Mouse (Mus musculus) spleen, postnatal 4 days (tissue): ENCODE data around the gene Retn.

ENCODE experiments used
- DNase-seq, 2 experiments: peaks; one replicate each; pipeline ENCODE4 v3.0.0; 2022; ENCODE audit warnings: low spot score in 2 of 2

Retn gene

DNA sequence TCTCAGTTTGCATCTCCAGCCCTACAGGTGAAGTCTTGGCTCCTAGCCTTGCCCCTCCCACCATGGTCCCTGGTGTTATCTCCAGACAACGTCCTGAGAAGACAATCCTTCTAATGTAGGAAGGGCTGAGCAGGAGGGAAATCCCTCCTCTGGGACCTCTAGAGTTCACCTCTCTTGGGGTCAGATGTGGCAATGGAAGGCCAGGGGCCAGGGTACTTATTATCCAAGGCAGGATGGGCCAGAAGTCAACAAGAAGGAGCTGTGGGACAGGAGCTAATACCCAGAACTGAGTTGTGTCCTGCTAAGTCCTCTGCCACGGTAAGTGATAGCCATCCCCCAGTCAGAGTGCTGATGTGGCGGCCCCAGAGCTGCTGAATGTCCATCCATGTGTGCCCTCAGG, at the start of gene Retn:
Gene Retn, plus strand, starts transcription at position 245 of the 400 bp plus-strand sequence.
- DNase-seq, result no peak

DNA sequence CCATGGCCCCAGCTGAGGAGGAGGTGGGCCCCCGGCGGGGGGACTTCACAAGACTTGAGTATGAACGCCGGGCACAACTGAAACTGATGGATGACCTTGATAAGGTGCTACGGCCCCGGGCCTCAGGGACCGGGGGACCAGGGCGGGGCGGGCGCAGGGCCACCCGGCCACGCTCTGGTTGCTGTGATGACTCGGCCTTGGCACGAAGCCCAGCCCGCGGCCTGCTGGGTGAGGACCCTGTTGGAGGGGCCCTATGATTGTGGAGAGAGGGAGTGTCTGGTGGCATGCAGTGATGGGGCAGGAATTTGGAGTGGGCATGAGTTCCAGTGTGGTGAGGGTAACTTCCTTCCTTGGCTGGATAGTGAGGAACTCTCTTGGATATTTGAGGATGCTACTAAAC, 49.0 kb upstream of the Retn start:
- peak in 1 of 2 experiments; percentile 64 for DNase-seq

DNA sequence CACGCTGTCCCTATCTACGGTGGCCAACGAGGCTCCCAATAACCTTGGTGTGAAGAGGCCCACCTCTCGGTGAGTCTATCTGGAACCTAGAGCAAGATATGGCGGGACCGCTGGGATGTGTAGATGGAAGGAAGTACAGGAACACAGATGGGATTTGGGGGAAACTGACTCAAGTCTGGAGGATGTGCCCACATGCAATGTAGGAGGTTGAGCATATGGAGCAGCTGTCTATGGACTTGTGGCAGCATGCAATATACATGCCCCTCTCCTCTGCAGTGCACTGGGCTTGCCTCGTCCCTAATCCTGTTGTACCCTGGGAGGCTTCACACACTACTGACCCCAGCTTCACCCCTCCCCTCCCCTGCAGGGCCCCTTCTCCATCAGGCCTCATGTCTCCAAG, 47.7 kb upstream of the Retn start:
- peak in 1 of 2 experiments; percentile 56 for DNase-seq

DNA sequence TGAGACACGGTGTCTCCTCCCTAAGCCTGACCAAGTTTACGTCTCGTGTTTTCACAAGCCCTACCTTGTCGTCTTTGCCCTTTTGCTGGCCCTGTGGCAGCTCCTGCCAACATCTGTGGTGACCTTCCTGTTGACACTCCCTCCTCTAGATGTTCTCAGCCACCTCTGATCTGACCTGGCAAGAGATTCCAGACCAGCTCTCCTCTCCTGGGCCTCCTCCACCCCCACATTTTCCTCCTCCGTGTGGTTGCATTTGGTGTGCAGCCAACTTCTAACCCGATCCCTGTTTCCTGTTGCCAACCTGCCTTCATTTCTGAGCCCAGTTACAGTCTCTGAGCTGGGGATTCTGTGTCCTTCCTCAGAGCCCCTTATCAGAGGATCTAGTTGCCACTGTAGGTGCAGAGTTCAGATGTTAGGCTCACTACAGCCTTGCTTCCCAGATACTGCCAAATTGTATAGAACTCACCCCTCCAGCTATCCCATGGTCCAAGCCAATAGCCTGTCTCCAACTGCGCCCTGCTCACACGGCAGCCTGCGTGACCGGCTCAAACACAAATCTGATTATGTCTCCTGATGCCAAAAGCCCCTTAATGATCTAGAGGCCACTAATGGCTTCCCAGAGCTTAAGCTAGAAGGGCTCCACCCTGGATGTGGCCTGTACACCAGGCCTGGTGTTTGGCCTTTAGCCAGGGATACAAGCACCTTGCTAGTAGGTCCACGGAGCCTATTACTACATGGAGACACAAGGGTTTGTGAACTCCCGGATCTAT, 46.3 kb upstream of the Retn start:
- no peak for DNase-seq

DNA sequence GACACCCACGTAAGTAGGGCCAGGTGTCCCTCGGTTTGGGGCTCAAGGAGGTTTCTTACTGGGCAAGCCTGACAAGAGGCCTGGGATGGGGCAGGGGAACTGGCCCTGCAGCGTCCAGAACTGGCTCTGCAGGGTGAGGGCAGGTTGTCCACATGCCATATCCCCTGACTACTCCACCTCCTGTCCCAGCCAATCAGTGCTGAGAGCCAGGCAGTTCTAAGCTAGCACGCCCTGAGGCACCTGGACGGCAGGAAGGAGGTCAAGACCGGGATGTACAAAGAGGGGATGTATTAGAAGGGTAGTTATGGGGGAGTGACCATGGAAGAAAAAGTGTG, 45.8 kb upstream of the Retn start:
- DNase-seq, result no peak

DNA sequence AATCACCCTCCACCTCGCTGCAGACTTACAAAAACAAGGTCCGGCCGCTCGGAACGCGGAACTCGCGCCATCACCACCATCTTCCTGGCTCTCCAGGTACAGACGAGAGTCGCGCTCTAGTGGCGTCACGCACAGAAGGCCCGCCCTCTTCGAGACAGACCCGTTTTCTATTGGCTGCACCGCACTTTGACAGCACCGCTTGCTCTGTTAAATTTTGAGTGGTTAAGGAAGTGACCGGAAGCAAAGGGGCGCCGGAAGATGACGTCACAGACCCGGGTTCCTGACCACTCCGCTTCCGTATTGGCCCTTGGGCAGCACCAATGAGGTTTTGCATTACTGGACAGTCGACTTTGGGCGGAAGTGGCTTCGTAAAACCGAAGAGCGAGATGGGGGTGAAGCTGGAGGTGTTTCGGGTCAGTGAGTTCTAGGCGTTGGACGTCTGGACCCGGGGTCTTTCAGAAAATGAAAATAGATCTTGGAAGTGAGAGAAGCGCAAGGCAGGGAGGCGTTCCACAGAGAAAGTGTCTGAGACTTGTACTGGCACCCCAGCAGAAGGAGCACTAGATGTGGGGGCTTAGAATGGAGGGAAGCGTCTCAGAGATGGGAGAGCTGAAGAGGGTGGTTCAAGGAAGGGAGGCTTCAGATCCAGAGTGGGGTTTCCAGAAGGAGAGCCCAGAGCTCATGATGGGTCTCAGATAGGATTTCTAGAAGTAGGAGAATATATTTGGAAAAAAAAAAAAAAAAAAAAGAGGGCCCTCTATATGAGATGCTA, 34.2 kb upstream of the Retn start, which contains the start of the genes Xab2 and Pet100:
Gene Xab2, minus strand, starts transcription at position 118 of the 772 bp plus-strand sequence.
Gene Pet100, plus strand, starts transcription at position 350 of the 772 bp plus-strand sequence.
- peak; percentile 97 to 98 for DNase-seq

DNA sequence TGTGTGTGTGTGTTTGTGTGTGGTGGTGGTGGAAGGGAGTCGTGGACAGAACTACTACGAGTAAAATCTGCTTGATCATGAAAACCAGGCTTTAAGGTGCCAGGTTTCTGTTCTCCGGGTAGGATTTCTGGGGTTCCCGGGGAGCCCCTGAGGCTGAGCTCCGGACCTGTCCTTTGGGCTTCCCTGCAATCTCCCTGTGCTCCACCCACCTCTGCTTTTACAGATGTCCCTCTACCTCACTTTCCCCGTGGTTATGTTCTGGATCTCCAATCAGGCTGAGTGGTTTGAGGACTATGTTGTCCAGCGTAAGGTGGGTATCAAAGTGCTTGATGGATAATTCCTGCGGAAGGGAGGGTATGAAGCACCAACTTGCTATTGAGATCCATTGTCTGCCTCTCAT, 33.5 kb upstream of the Retn start:
- DNase-seq, result no peak

DNA sequence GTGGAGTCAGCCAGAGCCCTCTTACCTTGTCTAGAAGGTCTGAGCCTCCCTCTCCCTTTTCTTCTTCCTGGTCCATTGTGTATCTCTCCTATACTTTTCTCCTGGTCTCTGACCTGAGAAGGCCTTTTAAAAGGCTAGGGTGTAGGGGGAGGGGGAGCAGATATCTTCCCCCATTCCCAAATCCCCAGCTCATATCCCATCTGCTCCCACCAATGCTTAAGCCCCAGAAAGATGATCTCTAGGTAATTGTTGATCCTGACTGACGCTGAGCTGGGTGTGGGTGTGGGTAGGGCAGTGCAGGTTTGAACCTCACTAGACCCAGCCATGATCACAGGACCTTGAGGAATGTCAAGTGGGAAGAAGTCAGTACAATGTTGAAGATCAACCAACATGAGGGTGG, 30.1 kb upstream of the Retn start, which contains the start of gene Pcp2:
Gene Pcp2, minus strand, starts transcription at position 101 of the 400 bp plus-strand sequence.
- DNase-seq, result no peak

DNA sequence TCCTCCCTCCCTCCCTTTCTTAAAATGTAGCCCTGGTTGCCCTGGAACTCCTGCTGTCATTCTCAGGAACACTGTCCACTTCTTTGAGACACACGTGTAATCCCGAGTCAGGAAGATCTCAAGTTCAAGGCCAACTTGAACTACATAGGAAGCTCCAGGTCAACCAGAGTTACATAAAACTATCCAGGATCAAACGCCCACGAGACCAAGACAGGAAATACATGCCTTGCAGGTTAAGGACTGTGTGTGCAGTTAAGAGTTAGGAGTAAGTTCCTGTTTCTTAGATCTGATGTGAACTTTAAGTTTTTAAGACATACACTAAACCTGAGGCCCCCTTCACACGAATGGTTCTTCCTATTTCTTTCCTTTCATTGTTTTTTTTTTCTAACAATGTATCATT, 28.6 kb upstream of the Retn start:
- no peak for DNase-seq

DNA sequence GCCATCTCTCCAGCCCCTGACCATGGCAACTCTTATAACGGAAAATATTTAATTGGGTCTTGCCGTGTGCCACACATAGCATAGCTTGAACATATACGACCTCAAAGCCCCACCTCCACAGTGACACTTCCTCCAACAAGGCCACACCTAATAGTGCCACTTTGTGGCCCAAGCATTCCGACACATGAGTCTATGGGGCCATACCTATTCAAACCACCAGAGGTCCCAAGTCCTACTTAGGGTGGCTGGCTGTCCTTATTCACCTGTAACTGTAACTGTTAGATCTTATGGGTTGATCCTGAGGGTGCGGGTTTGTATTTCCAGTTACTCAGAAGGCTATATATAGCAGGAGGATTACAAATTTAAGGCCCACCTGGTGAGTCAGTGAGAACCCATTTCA, 27.6 kb upstream of the Retn start:
- DNase-seq, result peak in 1 of 2 experiments; percentile 38

DNA sequence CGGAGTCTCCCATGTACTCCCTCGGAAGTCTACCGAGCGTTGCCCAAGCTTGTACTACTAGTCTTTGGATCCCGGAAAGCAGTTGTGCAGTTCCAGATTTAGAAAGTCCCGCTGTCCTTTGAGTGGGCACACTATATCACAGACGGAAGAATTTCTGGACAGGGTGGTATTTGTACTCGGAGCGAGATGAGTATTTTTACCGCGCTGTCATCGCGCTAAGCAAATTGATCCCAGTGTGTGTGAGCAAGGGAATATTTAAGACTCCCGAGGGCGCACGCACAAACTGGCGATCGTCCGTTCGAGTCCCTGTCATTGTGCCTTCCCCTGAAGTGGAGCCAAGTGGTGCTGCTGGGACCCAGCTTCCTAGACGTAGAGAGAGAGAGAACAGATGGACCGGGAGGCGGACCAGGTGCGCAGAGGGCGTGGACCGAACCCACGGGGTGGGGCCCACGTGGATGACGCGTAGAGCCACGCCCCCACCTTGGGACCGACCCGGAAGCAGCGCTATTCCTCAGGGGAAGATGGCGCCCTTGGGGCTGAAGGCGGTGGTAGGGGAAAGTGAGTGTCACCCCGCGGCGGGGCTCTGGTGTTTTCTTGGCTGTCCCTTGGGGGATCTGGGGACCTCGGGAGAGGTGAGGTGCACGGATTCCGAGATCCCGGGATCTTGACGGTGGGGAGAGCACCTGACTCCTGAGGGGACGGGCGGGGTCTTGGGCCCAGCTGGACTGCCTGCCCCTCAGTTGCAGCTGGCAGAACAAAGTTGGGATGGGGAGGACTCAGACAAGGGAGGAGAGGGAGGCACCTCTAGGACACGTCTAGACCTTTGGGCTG, 24.7 kb upstream of the Retn start, which contains the start of gene Stxbp2:
Gene Stxbp2, plus strand, starts transcription at position 309 of the 831 bp plus-strand sequence.
- peak; percentile 84 to 92 for DNase-seq

DNA sequence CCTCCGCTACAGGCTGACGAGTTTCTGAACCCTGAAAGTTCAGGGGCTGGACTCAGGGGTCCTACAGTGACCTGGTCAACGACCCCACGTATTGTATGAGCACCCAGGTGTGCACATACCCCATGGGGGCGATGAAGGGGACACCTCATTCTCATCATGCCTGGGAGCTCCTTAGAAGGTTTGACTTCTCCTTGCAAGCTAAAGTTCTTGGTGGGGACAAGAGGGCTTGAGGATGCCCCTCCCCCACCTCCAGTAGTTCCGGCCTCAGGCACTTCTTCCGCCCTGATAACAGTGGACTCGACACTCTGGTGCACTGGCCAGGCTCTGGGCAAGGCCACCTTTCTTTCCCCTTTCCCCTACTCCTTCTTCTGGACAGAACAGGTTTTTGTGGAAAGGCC, 24.1 kb upstream of the Retn start:
- no peak for DNase-seq

DNA sequence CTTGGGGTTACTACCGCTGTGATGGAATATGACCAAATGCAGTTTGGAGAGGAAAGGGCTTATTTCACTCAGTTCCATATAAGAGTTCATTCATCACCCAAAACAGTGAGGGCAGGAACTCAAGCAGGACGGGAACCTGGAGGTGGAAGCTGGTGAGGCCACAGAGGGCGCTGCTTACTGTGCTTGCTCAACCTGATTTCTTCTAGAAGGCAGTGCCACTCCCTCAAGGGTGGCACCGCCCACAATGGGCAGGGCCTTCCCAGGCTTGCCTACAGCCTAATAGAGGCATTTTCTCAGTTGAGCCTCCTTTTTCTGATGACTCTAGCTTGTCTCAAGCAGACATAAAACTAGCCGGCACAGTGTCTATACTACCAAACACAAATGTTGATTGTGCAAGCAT, 9.8 kb upstream of the Retn start:
- peak; percentile 73 to 78 for DNase-seq

DNA sequence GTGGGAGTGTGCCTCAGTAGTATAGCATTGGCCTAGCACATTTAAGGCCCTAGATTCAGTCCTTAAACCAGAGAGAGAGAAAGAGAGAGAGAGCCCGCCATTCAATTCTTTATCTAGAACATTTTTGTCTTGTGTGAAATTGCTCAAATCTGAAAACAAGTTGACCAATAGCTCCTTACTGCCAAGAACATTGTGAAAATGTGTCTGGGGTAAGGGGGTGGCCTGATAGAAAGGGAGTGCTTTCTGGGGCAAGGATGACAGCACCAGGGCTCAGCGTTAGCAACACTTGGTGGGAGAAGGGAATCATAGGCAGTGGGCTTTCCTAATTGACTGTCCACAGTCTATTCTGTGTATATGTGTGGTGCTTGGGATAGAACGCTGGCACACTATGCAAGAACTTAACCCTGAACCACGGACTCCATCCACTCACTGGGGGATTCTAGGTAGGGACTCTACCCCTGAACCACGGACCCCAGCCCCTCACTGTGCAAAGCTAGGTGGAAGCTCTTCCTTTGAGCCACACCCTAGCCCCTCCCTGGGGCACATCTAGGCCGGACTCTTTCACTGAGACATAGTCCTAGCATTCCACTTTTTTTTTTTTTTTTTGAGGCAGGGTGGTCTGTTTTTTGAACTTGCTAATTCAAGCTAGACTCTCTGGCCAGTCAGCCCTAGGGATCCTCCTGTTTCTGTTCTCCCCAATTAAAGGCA, 8.6 kb upstream of the Retn start:
- DNase-seq, result no peak

DNA sequence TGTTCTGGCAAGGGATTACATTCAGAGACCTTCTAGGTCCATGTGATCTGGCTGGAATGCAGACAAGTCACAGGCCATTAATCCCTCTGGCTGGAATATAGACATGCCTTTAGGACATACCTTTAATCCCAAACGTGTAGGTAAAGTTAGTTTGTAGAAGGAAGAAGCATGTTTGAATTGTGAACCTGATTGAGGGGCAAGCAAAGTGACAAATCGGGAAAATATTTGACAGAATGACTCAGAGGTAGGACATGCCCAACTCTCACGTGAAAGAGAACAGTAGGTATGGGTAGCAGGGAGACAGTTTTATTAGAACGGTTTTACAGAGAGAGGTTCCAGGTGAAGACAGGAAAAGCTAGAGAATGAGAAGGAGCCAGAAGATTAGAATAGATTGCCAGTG, 8.0 kb upstream of the Retn start:
- DNase-seq, result no peak

DNA sequence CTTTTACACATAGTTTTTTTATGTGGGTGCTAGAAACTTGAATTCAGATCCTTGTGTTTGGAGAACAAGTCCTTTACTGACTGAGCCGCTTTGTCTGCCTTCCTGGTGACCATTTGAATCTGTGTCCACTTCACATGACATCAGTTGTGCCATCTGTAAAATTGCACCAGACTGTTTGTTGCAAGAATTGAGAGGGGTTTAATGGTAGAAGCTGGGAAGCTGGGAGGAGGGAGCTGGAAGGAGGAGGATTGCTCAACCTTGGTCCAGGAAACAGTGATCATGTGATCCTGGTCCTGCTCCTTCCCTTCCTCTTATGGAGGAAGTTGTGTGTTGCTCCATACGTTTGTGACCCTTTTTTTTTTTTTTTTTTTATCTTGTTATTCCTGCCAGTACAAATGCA, 7.3 kb upstream of the Retn start:
- no peak for DNase-seq

DNA sequence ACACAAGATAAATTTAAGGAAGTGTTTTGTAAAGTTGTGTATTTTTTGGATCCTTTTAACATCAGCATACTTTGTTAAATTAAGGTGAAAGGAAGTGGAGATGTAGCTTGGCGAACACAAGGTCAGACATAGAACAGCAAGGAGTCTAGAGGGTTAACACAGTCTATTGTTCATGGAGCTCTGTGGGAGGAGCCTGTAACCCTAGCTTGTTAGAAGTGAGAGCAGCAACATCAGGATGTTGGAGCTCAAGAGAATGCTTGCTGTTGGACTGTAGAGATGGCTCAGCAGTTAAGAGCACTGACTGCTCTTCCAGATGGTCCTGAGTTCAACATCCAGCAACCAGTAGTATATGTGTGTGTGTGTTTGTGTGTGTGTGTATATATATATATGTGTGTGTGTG, 6.6 kb upstream of the Retn start:
- no peak for DNase-seq

DNA sequence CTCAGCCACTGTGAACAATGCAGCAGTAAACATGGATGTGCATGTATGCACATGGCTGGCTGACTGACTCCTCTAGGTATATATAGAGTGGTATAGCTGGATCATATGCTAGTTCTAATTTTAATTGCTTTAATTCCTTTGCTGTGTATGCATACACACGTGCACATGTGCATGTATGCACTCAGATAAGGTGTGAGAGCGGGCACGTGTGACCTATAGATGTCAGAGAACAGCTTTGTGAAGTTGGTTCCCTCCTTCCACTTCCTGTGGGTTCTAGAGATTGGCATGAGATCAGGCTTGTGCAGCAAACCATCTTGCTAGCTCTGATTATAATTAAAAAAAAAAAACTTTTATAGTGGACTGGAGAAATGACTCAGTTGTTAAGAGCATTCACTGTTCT, 2.7 kb upstream of the Retn start:
- no peak for DNase-seq

DNA sequence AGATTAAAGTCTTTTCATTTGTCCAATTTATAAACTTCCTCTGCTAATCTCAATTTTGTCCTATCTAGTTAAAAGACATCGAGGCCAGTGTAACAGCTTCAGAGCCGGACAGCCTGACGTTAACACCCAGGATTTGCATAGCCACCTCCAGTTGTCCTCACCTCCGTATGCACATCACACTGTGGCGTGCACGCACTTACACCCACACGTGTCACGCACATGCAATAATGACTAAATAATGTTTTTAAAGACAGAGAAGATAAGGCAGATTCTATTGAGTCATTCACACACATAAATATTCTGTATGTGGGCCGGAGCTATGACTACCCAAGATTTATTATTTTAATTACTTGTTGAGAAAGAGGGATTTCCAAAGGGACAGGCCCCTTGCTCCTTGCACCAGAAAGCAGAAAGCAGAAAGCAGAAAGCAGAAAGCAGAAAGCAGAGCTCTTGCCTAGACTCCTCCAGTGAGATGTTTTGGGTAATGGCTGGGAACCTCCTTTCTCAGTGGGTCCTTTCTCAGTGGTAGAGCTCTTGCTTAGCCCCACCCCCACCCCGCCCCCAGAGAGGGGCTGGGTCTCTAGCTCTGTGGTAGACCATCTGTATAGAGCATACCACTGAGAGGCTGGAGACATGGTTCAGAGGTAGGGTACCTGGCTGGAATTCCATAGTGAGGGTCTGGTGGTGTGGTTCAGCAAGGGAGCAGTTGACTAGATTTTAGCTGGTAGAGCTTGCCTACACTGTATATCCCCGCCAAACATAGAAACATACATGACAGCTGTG, 653 bp upstream of the Retn start:
- no peak for DNase-seq

DNA sequence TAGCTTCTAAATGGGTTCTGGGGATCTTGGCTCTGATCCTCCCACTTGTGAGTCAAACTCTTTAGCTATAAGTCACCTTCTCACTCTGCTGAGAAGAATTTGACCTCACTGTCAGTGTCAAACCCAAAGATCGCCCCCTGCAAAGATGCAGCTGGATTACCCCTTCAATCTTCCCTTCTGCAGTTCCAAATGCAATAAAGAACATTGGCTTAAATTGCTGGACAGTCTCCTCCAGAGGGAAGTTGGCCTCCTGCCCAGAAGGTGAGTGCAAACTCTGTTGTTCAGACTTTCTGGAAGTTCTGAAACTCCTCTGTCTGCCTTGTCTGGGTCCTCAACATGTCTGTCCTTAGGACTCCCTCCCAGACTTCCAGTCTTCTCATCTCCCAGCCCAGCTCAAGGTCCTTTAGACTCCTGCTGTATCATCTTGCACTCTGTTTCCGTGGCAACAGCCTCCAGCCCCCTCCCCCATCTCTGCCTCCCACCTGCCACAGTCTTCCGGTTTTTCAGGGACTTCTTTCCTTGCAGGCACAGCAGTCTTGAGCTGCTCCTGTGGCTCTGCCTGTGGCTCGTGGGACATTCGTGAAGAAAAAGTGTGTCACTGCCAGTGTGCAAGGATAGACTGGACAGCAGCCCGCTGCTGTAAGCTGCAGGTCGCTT, 1.3 kb downstream of the Retn start:
- DNase-seq, result no peak
